Mouse (Mus musculus) retina, postnatal 7 days (tissue): Measurements from ENCODE around the gene Sf3b4.

ENCODE experiments used
- DNase-seq: peaks from one replicate; pipeline ENCODE4 v3.0.0-alpha.2; 2012; ENCODE audit warnings: low read depth, low spot score

Gene Sf3b4

GRCm38 (mm10) chr3:96219661-96220130, 47.6 kb downstream of the Sf3b4 start, which contains the start of the genes Bola1 and Hist2h2ab:
Gene Bola1 (minus strand): TSS chr3:96219709.
Gene Hist2h2ab (plus strand): TSS chr3:96219865.
- DNase-seq = peak; percentile 68

DNA sequence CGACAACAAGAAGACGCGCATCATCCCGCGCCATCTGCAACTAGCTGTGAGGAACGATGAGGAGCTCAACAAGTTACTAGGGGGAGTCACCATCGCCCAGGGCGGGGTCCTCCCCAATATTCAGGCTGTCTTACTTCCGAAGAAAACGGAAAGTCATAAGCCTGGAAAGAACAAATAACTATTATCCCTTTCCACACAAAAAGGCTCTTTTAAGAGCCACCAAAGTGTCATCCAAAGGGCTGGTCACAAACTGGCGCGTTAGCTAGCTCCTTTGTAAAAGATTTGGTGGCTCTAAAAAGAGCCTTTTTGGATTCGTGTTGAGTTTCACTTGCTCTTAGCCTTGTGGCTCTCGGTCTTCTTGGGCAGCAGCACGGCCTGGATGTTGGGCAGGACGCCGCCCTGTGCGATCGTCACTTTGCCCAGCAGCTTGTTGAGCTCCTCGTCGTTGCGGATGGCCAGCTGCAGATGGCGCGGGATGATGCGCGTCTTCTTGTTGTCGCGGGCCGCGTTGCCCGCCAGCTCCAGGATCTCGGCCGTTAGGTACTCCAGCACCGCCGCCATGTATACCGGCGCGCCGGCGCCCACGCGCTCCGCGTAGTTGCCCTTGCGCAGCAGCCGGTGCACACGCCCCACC, 48.1 kb downstream of the Sf3b4 start:
- DNase-seq = peak; percentile 16

DNA sequence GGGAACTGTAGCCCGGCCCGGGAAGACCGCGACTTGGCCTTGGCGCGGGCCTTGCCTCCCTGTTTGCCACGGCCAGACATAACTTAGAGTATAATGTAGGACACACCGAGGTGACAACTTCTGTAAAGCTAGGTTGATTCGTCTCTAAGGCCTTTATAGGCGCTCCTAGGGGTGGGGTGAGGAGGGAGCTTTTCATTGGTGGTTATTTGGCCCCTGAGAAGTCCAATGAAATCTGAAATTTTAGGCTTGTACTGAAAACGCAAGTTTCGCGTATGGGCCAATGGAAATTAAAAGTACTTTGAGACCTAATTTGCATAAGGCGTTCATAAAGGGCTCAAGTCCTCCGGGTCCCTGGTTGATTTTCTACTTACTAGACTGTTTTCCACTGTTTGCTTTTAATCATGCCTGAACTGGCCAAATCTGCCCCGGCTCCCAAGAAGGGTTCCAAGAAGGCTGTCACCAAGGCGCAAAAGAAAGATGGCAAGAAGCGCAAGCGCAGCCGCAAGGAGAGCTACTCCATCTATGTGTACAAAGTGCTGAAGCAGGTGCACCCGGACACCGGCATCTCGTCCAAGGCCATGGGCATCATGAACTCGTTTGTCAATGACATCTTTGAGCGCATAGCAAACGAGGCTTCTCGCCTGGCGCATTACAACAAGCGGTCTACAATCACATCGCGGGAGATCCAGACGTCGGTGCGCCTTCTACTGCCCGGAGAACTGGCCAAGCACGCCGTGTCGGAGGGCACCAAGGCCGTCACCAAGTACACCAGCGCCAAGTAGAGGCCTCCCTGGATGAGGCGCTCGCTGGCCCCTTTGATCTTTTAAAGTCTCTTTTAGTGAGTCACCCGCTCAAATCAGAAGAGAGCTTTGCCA, 48.9 kb downstream of the Sf3b4 start, which contains the start of the genes Hist2h2ac and Hist2h2be:
Hist2h2ac (minus strand) TSS at position 116 of the 875 bp plus-strand sequence.
Hist2h2be (plus strand) TSS at position 355 of the 875 bp plus-strand sequence.
- DNase-seq = peak; percentile 41

GRCm38 (mm10) chr3:96221640-96222038, 49.5 kb downstream of the Sf3b4 start:
- no peak for DNase-seq

GRCm38 (mm10) chr3:96222774-96223173, 50.6 kb downstream of the Sf3b4 start:
- DNase-seq = no peak

- DNase-seq = no peak
Observed at GRCm38 (mm10) chr3:96225421-96225820, 53.3 kb downstream of the Sf3b4 start.
